In the genomic region with DNA sequence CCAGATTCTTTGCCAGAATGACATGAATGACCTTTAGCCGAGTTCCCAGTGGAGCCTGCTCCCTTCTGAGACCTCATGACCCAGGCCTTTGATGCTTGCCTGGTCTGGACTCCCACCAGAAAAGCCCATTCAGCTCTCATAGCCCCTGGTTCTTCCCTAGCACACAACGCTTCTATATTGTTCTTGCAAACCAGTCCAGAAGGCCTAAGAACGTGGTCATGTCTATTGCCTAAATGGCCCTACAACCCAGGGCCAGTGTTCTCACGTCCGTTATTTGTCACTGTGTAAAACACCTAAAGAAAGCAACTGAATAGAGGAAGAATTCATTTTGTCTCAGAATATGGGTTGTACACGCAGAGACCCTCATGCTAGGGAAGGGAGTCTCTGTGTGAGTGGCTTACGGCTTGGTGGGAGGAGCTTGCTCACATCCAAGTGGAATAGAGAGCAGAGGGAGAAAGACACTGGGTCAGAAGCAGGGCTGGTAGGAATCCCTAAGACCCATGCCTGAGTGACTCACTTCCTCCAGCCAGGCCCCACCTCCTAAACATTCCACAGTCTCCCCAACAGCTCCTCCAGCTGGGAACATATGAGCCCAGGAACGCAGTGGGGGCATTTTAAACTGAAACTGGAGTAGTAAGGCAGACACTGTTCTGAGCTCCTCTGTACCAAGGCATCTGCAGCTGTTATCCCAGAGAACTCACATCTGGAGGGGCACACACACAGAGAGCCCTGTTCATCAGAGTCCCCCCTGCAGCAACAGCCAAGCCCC, we compare ENCODE assay signal across 8 mouse cellular contexts.
DNase-seq lines count a peak whose midpoint lies in the region.

No protein-coding gene starts in this region.

- intact Hi-C loops in heart, postnatal 14 days (cut with DNase I), result no loop called here

- DNase-seq in adrenal gland, adult 2 months, result peak; percentile 8
- DNase-seq in adrenal gland, postnatal 4 days (ENCODE audit: low spot score in 2 of 2), result no peak
- peak; percentile 67 for DNase-seq in embryo, embryonic 10.5 days (ENCODE audit: low spot score)
- peak; percentile 35 to 49 for DNase-seq in heart, postnatal 14 days
- DNase-seq in lung, adult 18-20 months, result peak; percentile 24 to 47
- no peak for DNase-seq in right cerebral cortex, postnatal 14 days
- no peak for DNase-seq in ovary, postnatal 36 days (ENCODE audit: low spot score)
- no peak for DNase-seq in cerebellum, adult 9-10 months

Comparison
In these comparisons a context has a peak if more than half of its experiments do, and no peak if none do; other contexts are left out.
1. DNase-seq: peak in adrenal gland, adult 2 months (single experiment), embryo, embryonic 10.5 days (single experiment), heart, postnatal 14 days (2 of 2) and lung, adult 18-20 months (2 of 2); none in adrenal gland, postnatal 4 days (0 of 2), right cerebral cortex, postnatal 14 days (single experiment), ovary, postnatal 36 days (single experiment) and cerebellum, adult 9-10 months (single experiment).